Mouse (Mus musculus) monocyte, adult 2 months (primary cell): ENCODE measurements at regions not wholly inside any gene's neighbourhood (a gene's known extent, or its start where the extent isn't known, plus 50 kb on each side); places are given as distances from the start of the nearest gene placed in this dataset.

Experiments
- DNase-seq, 2 experiments: peaks; one replicate each; pipeline ENCODE4 v3.0.0; 2022; ENCODE audit warnings: low spot score in 2 of 2, low read depth in 1 of 2

DNA sequence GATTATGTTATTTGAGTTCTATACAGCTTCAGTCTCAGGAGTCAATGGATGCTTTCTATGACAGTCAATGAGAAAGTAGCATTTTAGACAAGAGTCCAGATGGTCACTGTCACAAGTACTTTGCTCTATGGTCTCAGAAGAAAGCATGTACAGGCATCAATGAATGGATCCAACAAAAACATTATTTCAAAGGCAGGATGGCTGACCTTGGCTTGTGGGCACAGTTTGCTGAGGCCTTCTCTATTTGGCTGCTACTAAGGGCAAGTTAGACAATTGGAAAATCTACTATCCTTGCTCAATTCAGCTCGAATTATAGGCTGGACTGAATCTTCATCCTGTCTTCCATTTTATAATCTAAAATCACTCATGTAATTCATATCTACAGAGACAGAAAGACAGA, 237.9 kb upstream of the A1bg start:
- no peak for DNase-seq

- no peak for DNase-seq
Observed at GRCm38 (mm10) chr15:61159552-61159951, 236.7 kb upstream of the A1bg start.

GRCm38 (mm10) chr15:61158041-61158545, 235.3 kb upstream of the A1bg start:
- DNase-seq = no peak

DNA sequence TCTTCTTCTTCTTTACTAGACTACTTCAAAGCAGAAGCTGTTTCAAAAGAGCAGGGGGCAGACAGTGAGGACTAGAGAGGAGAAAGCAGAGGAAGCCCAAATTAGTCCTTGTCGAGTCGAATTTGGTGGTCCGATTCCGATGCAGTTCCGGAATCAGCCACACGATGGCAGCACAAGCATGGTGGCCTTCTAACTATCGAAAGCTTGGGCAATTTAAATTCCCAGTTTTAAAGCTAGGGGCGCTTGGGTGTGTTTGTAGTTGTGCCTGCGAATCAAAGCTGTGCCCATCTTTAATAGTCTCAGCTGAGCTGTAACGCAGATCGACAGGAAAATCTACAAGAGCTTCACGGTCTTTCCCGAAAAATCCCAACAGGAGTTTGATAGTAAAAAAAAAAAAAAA, 234.7 kb upstream of the A1bg start:
- peak; percentile 40 to 73 for DNase-seq

- no peak for DNase-seq
Observed at GRCm38 (mm10) chr15:61155530-61155929, 232.7 kb upstream of the A1bg start.

GRCm38 (mm10) chr15:61154166-61154565, 231.4 kb upstream of the A1bg start:
- no peak for DNase-seq

GRCm38 (mm10) chr15:61142851-61143250, 220.0 kb upstream of the A1bg start:
- no peak for DNase-seq

- DNase-seq = no peak
Observed at GRCm38 (mm10) chr15:61139151-61139550, 216.3 kb upstream of the A1bg start.

DNA sequence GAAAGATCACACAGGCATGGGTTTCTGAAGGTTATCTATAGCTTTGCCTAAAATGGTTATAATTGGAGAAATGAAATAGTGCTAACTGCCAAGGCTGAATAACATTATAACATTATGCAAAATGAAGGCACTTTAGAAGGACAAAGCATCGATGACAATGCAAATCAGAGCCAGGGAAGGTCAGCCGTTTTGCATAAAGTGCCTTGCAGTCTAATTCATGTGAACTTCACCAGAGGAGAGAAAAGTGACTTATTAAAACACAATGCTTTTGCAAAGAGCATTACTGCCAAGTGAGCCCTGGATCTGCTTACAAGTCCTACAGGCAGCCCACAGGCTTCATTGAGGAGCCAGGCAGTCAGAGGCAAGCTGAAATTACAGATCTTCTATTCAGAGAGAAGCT, 214.0 kb upstream of the A1bg start:
- no peak for DNase-seq

- no peak for DNase-seq
Observed at GRCm38 (mm10) chr15:61133316-61133715, 210.5 kb upstream of the A1bg start.

DNA sequence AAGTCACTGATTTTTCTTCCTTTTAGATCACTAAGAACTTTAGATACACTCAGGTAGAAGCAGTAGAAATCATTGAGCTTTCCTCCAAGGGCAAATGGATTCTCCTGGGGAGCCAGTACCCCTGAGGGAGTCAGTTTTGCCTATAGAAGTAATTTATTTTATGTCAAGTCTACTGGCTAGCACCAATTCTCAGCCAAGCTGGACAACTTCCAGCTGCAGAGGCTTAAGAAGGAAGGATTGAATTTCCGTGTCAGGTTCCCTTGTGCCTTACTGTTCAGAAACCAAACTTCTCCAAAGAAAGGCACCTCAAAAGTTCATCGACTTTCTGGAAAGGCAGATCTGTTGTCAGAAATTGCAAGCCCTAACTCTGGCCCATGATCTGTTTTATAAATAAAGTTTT, 205.2 kb upstream of the A1bg start:
- DNase-seq = no peak

DNA sequence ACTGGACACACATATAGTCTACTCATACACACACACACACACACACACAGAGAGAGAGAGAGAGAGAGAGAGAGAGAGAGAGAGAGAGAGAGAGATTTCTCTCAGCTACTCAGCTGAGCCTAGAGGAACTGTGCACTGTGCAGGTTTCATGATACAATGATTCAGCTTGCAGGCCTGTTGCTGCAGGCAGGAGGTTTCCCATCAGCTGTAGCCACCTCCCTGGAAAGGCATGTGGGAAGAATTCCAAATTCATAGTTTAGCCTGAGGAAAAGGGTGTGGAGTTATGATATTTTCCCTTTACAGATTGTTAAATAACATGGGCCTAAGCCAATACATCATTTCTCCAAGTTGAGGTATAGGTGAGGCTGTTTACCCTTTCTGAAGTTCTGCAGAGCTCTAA, 204.3 kb upstream of the A1bg start:
- no peak for DNase-seq

DNA sequence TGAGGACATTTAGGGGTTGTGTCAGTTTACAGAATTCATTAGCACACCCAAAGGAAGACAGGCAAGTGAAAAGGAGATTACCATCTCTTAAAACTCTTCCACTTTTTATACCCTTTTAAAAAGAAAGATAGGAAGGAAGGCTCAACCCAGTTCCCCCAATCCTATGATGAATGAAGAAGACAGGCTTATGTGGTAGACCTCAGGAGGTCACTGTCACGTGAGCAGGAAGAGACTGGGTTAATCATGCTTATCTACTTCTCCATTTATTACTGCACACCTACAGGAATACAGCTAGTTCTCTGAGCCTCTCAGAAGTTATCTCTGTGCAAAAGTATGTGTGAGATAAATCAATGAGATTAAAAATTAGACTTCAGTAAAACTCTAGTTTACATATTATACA, 194.1 kb upstream of the A1bg start:
- DNase-seq = no peak

DNA sequence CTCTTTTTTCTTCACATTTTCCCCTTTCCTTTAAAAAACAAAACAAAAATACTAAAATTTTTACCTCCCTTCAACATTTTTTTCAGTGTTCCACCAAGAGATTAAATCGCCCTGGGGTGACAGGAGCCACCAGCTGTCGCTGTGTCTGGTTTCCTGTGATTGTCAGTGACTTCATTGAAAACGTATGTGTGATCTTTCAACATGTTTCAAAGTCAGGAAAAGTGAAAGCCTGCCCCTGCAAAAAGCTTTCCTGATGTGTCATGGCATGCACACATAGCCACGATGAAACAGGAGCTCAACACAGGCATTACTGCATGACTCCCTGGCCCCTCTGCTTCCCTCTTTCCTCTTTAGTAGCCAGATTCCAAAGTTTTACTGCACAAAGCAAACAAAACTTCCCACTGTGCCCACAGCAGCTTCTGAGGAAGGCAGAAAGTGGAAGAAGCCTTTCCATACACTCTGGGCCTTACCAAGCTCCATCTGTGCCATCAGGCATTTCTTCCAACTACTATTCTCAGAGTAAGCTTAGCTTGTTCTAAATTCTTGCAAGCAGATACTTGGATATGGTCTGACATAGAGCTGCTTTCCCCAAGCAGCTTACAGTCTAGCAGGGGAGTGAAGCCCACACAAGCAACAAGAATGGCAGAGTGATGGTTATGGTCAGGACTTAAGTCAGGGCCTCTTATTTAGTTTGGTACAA, 186.8 kb upstream of the A1bg start:
- no peak for DNase-seq

- DNase-seq = no peak
Observed at GRCm38 (mm10) chr15:61108957-61109356, 186.1 kb upstream of the A1bg start.

GRCm38 (mm10) chr15:61102421-61103412, 179.9 kb upstream of the A1bg start:
- DNase-seq = no peak

- no peak for DNase-seq
Observed at GRCm38 (mm10) chr15:61100807-61101206, 178.0 kb upstream of the A1bg start.

- no peak for DNase-seq
Observed at GRCm38 (mm10) chr15:61098968-61099367, 176.2 kb upstream of the A1bg start.

DNA sequence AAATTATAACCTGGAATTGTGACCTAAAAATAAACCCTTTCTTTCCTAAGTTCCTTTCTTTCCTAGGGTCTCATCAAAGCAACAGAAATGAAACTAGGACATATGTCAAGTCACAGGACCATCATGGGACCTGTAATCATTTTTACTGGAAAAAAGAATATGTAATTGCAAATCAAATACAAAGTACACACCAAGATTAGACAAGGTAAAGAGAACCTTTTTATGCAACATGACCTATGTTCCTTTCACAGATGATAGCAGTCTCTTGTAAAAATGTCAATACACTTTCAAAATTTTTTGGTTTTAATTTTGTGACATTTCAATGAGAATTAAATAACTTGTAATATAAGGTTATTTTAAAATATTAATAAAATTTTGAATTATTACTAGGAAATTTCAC, 175.7 kb upstream of the A1bg start:
- DNase-seq = no peak

- DNase-seq = no peak
Observed at GRCm38 (mm10) chr15:61096021-61096781, 173.4 kb upstream of the A1bg start.

DNA sequence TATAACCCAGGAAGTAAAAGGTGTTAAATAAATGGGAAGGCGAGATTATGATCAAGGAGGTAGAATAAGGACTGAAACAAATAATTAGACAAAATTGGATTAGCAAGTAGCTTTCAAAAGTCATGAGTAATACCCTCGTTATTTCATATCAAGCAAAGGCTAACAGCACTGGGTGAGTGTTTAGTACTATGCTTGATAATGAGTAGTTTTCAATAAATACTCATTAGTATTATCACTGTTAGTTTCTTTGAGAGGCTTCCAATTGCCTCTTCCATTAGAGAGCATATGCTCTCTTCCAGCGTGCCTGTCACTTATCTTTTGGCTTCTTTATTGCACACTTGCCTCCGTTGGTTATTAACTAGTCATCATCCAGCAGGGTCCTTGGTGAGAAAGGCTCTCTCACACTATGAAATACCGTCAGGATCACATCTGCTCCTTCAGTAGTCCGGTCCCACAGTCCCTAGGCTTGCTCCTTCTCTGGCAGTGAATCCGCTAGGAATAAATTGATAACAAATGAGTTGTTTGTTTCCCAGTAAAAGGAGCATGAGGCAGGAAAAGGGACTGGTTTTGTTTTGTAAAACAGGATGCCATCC, 132.3 kb upstream of the A1bg start:
- no peak for DNase-seq
